Mouse (Mus musculus): ENCODE data around the gene Ints11. TPM values are rescaled to one million over a fixed set of nuclear protein-coding genes. Genes with fewer than 3 reads are reported as not detected.
A peak's percentile ranks its signal among the peaks of the same experiment; 100 is the strongest.

Gene Ints11
- polyA plus RNA-seq, 1 experiment from 2014 or later, result 41.8 TPM

GRCm38 (mm10) chr4:155883587-155883986, 14.2 kb downstream of the Ints11 start:
- peaks cover 34% of the 10 kb centered on the region for H3K36me3 ChIP-seq (ENCODE audit: control insufficient read depth, insufficient read depth)
- no peak overlapping the region for H3K4me2 ChIP-seq (ENCODE audit: low read depth, low read length)
- H3K27me3 ChIP-seq (ENCODE audit: control insufficient read depth, insufficient read depth, low read length), result no peaks in the 10 kb centered on the region
- 66% methylated on average over 3 of the region's 3 CpGs for WGBS
- no peaks in the 10 kb centered on the region for H3K9me3 ChIP-seq (replicated peaks; ENCODE audit: control insufficient read depth, low read length)
- H3K27ac ChIP-seq (ENCODE audit: low read length), result peak overlapping the region; percentile 57
- no peaks in the 10 kb centered on the region for H3K4me1 ChIP-seq (ENCODE audit: control insufficient read depth, insufficient read depth, low read length)
- no peak overlapping the region for H3K9ac ChIP-seq (ENCODE audit: low read length)
- peak; percentile 28; the same call in 1 of the 2 replicates for ATAC-seq (replicated peaks; ENCODE audit: extremely low read depth, insufficient read depth, low FRiP score)
- no peak overlapping the region for H3K4me3 ChIP-seq (ENCODE audit: low read length)

GRCm38 (mm10) chr4:155886330-155886729, 17.0 kb downstream of the Ints11 start:
- ATAC-seq (replicated peaks; ENCODE audit: extremely low read depth, insufficient read depth, low FRiP score), result no peak
- peaks cover 8% of the 10 kb centered on the region; the same call in 1 of the 2 replicates for H3K4me1 ChIP-seq (ENCODE audit: control insufficient read depth, insufficient read depth, low read length)
- H3K4me3 ChIP-seq (ENCODE audit: low read length), result no peak overlapping the region
- WGBS, result 95% methylated on average over 5 of the region's 5 CpGs
- H3K27ac ChIP-seq (ENCODE audit: low read length), result no peak overlapping the region
- H3K9me3 ChIP-seq (replicated peaks; ENCODE audit: control insufficient read depth, low read length), result no peaks in the 10 kb centered on the region
- no peak overlapping the region for H3K4me2 ChIP-seq (ENCODE audit: low read depth, low read length)
- no peaks in the 10 kb centered on the region for H3K27me3 ChIP-seq (ENCODE audit: control insufficient read depth, insufficient read depth, low read length)
- H3K36me3 ChIP-seq (ENCODE audit: control insufficient read depth, insufficient read depth), result peaks cover 38% of the 10 kb centered on the region
- H3K9ac ChIP-seq (ENCODE audit: low read length), result no peak overlapping the region

GRCm38 (mm10) chr4:155887674-155888073, 18.3 kb downstream of the Ints11 start:
- H3K4me2 ChIP-seq (ENCODE audit: low read depth, low read length), result no peak overlapping the region

GRCm38 (mm10) chr4:155888181-155888580, 18.8 kb downstream of the Ints11 start:
- Histone ChIP-seq H3K9me3 (replicated peaks; ENCODE audit: control insufficient read depth, low read length) (no peaks in the 10 kb centered on the region), H3K4me2 (ENCODE audit: low read depth, low read length) (no peak overlapping the region), H3K36me3 (ENCODE audit: control insufficient read depth, insufficient read depth) (peaks cover 38% of the 10 kb centered on the region), H3K4me1 (ENCODE audit: control insufficient read depth, insufficient read depth, low read length) (peaks cover 15% of the 10 kb centered on the region), H3K9ac (ENCODE audit: low read length) (no peak overlapping the region), H3K4me3 (ENCODE audit: low read length) (no peak overlapping the region), H3K27me3 (ENCODE audit: control insufficient read depth, insufficient read depth, low read length) (no peaks in the 10 kb centered on the region), H3K27ac (ENCODE audit: low read length) (no peak overlapping the region)
- ATAC-seq (replicated peaks; ENCODE audit: extremely low read depth, insufficient read depth, low FRiP score), result no peak
- 94% methylated on average over 9 of the region's 9 CpGs for WGBS

More at GRCm38 (mm10) chr4:155887674-155888073, 18.3 kb downstream of the Ints11 start:
- Histone ChIP-seq H3K9ac (ENCODE audit: low read length) (no peak overlapping the region), H3K36me3 (ENCODE audit: control insufficient read depth, insufficient read depth) (peaks cover 38% of the 10 kb centered on the region), H3K27me3 (ENCODE audit: control insufficient read depth, insufficient read depth, low read length) (no peaks in the 10 kb centered on the region), H3K9me3 (replicated peaks; ENCODE audit: control insufficient read depth, low read length) (no peaks in the 10 kb centered on the region), H3K4me3 (ENCODE audit: low read length) (no peak overlapping the region), H3K4me1 (ENCODE audit: control insufficient read depth, insufficient read depth, low read length) (peaks cover 10% of the 10 kb centered on the region), H3K27ac (ENCODE audit: low read length) (no peak overlapping the region)
- WGBS, result 88% methylated on average over 10 of the region's 10 CpGs
- ATAC-seq (replicated peaks; ENCODE audit: extremely low read depth, insufficient read depth, low FRiP score), result no peak

GRCm38 (mm10) chr4:155889316-155889715, 20.0 kb downstream of the Ints11 start:
- Histone ChIP-seq H3K4me3 (ENCODE audit: low read length) (no peak overlapping the region), H3K36me3 (ENCODE audit: control insufficient read depth, insufficient read depth) (peaks cover 38% of the 10 kb centered on the region), H3K4me2 (ENCODE audit: low read depth, low read length) (no peak overlapping the region), H3K9ac (ENCODE audit: low read length) (no peak overlapping the region), H3K27ac (ENCODE audit: low read length) (no peak overlapping the region), H3K9me3 (replicated peaks; ENCODE audit: control insufficient read depth, low read length) (no peaks in the 10 kb centered on the region), H3K4me1 (ENCODE audit: control insufficient read depth, insufficient read depth, low read length) (peaks cover 26% of the 10 kb centered on the region), H3K27me3 (ENCODE audit: control insufficient read depth, insufficient read depth, low read length) (no peaks in the 10 kb centered on the region)
- no peak for ATAC-seq (replicated peaks; ENCODE audit: extremely low read depth, insufficient read depth, low FRiP score)
- WGBS, result 84% methylated on average over 5 of the region's 5 CpGs

GRCm38 (mm10) chr4:155891011-155891471, 21.7 kb downstream of the Ints11 start:
- H3K4me2 ChIP-seq (ENCODE audit: low read depth, low read length), result peak overlapping the region; percentile 93
- under 1% methylated on average over 32 of the region's 34 CpGs for WGBS
- H3K36me3 ChIP-seq (ENCODE audit: control insufficient read depth, insufficient read depth), result peaks cover 28% of the 10 kb centered on the region
- no peak overlapping the region for H3K27ac ChIP-seq (ENCODE audit: low read length)
- peaks cover 39% of the 10 kb centered on the region for H3K4me1 ChIP-seq (ENCODE audit: control insufficient read depth, insufficient read depth, low read length)
- H3K9ac ChIP-seq (ENCODE audit: low read length), result peak overlapping the region; percentile 78
- H3K4me3 ChIP-seq (ENCODE audit: low read length), result peak overlapping the region; percentile 81
- H3K27me3 ChIP-seq (ENCODE audit: control insufficient read depth, insufficient read depth, low read length), result no peaks in the 10 kb centered on the region
- H3K9me3 ChIP-seq (replicated peaks; ENCODE audit: control insufficient read depth, low read length), result no peaks in the 10 kb centered on the region
- no peak for ATAC-seq (replicated peaks; ENCODE audit: extremely low read depth, insufficient read depth, low FRiP score)

- H3K36me3 ChIP-seq (ENCODE audit: control insufficient read depth, insufficient read depth), result peaks cover 23% of the 10 kb centered on the region
- under 1% methylated on average over 52 of the region's 52 CpGs for WGBS
- peak within 1 kb of the TSS; percentile 81 for H3K4me3 ChIP-seq (ENCODE audit: low read length)
- H3K9ac ChIP-seq (ENCODE audit: low read length), result peak within 1 kb of the TSS; percentile 89
- peak; percentile 88 for ATAC-seq (replicated peaks; ENCODE audit: extremely low read depth, insufficient read depth, low FRiP score)
- H3K27me3 ChIP-seq (ENCODE audit: control insufficient read depth, insufficient read depth, low read length), result no peaks in the 10 kb centered on the region
- no peaks in the 10 kb centered on the region for H3K9me3 ChIP-seq (replicated peaks; ENCODE audit: control insufficient read depth, low read length)
- peaks cover 39% of the 10 kb centered on the region for H3K4me1 ChIP-seq (ENCODE audit: control insufficient read depth, insufficient read depth, low read length)
- peak within 1 kb of the TSS; percentile 93 for H3K4me2 ChIP-seq (ENCODE audit: low read depth, low read length)
- H3K27ac ChIP-seq (ENCODE audit: low read length), result peak within 1 kb of the TSS; percentile 97
These were observed 22.2 kb downstream of the Ints11 start, which contains the start of the genes Pusl1 and Acap3 for GRCm38 (mm10) chr4:155891551-155892001. Gene Pusl1, minus strand, starts transcription at chr4:155891781. Gene Acap3, plus strand, starts transcription at chr4:155891822.

- WGBS, result under 1% methylated on average over 56 of the region's 56 CpGs
- H3K9ac ChIP-seq (ENCODE audit: low read length), result peak overlapping the region; percentile 89
- ATAC-seq (replicated peaks; ENCODE audit: extremely low read depth, insufficient read depth, low FRiP score), result peak; percentile 92
- H3K27me3 ChIP-seq (ENCODE audit: control insufficient read depth, insufficient read depth, low read length), result no peaks in the 10 kb centered on the region
- peak overlapping the region; percentile 81 for H3K4me3 ChIP-seq (ENCODE audit: low read length)
- peaks cover 39% of the 10 kb centered on the region for H3K4me1 ChIP-seq (ENCODE audit: control insufficient read depth, insufficient read depth, low read length)
- no peaks in the 10 kb centered on the region for H3K9me3 ChIP-seq (replicated peaks; ENCODE audit: control insufficient read depth, low read length)
- H3K4me2 ChIP-seq (ENCODE audit: low read depth, low read length), result peak overlapping the region; percentile 93
- peaks cover 23% of the 10 kb centered on the region for H3K36me3 ChIP-seq (ENCODE audit: control insufficient read depth, insufficient read depth)
- peak overlapping the region; percentile 97 for H3K27ac ChIP-seq (ENCODE audit: low read length)
These were observed 22.7 kb downstream of the Ints11 start for GRCm38 (mm10) chr4:155892017-155892416.

- Histone ChIP-seq H3K4me1 (ENCODE audit: control insufficient read depth, insufficient read depth, low read length) (peaks cover 39% of the 10 kb centered on the region), H3K9ac (ENCODE audit: low read length) (peak overlapping the region; percentile 89), H3K9me3 (replicated peaks; ENCODE audit: control insufficient read depth, low read length) (no peaks in the 10 kb centered on the region), H3K4me2 (ENCODE audit: low read depth, low read length) (peak overlapping the region; percentile 93), H3K27me3 (ENCODE audit: control insufficient read depth, insufficient read depth, low read length) (no peaks in the 10 kb centered on the region), H3K36me3 (ENCODE audit: control insufficient read depth, insufficient read depth) (peaks cover 20% of the 10 kb centered on the region; the same call in 1 of the 2 replicates), H3K27ac (ENCODE audit: low read length) (peak overlapping the region; percentile 97), H3K4me3 (ENCODE audit: low read length) (peak overlapping the region; percentile 81)
- 6% methylated on average over 36 of the region's 37 CpGs for WGBS
- ATAC-seq (replicated peaks; ENCODE audit: extremely low read depth, insufficient read depth, low FRiP score), result peak; percentile 21
These were observed 23.3 kb downstream of the Ints11 start for GRCm38 (mm10) chr4:155892438-155893211.
